Mouse (Mus musculus): ENCODE results near the gene Foxred1. TPM values are rescaled to one million over a fixed set of nuclear protein-coding genes. Genes with fewer than 3 reads are reported as not detected.
A peak's percentile ranks its signal among the peaks of the same experiment; 100 is the strongest.

The Foxred1 gene
- total RNA-seq, 4 experiments from 2014 or later, result 74.4 to 89.0 (median 78.8) TPM

- DNase-seq (ENCODE audit: low spot score), result no peak
These were observed 17.8 kb downstream of the Foxred1 start for GRCm38 (mm10) chr9:35192983-35193542.

DNA sequence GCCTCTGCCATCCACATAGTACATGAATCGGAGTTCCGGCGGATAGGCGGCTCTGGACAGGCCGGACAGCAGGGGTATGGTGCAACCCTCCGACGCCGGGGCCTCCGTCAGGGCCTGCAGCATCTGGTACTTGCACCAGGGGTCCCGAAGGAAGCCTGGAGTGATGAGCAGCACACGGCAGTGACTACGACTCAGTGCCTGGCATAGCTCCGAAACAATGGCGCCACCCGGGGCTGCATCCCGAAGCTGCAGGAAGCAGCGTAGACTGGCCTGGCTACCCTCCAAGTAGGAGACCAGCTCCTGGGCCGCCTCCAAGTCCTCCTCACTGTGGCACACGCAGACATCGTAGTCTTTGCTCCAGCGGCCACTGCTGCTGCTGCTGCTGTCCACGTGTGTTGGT lies 22.2 kb downstream of the Foxred1 start:
- no peak for DNase-seq (ENCODE audit: low spot score)

- no peak for DNase-seq (ENCODE audit: low spot score)
These were observed 23.4 kb downstream of the Foxred1 start for GRCm38 (mm10) chr9:35187351-35187903.

DNA sequence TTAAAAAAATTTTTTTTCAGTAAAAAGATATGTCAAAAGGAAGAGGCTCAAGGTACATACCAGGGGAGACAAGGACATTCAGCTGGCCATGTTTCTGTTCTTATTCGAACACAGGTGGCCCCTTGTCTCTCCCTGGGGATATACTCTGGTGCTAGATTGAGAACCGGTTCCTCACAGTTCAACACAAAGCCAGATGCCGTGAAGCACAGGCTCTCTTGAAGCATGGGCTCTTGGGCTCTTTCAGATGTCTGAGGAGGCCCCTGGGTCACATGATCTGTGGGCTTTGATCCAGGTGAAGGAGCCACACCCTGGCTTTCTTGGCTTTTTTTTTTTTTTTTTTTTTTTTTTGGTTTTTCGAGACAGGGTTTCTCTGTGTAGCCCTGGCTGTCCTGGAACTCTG lies 24.4 kb downstream of the Foxred1 start:
- DNase-seq (ENCODE audit: low spot score), result no peak

- DNase-seq (ENCODE audit: low spot score), result no peak
These were observed 27.5 kb downstream of the Foxred1 start for GRCm38 (mm10) chr9:35183359-35183758.

GRCm38 (mm10) chr9:35182832-35183231 lies 28.0 kb downstream of the Foxred1 start:
- DNase-seq (ENCODE audit: low spot score), result no peak

- DNase-seq (ENCODE audit: low spot score), result no peak
These were observed 34.7 kb downstream of the Foxred1 start for GRCm38 (mm10) chr9:35176124-35176659.

DNA sequence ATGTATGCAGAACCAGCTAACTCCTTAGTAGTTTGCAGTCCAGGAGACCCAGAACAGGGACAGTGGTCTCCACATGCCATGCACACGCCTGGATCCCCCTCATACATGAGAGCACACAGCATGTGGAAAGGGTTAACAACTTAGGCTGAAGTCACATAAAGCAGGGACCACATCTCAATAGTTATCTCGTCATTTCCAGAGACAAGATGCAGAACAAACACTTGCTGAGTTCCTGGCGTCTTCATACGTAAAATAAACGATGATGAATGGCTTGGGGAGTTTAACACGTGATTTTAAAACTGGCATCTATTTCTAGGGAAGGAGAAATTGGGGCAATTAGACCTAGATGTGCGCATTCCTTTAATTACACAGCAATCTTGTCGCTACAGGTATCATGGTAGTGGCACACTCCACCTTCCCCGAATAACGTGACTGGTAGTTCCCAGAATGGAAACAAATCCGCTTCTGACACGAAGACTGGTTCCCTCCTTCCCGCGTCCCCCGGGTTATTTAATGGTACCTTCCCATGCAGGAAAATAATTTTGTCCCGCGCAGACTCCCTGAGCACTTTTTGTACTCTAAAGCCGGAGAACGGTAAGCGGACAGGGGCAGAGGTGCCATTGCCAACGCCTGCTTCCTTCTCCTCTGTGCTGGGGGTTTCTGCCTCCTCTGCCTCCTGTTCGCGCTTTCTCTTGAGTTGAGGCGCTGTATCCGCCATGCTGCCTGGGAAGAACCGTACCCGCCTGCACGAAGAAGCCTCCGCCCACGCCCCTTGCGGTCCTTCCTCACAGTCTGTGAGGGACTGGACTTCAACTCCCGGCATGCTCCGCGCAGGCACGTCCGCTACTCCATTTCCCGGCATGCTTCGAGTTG lies 35.4 kb downstream of the Foxred1 start, which contains the start of gene Dcps:
Dcps (minus strand) TSS at position 811 of the 873 bp plus-strand sequence.
- DNase-seq (ENCODE audit: low spot score), result peak; percentile 93

DNA sequence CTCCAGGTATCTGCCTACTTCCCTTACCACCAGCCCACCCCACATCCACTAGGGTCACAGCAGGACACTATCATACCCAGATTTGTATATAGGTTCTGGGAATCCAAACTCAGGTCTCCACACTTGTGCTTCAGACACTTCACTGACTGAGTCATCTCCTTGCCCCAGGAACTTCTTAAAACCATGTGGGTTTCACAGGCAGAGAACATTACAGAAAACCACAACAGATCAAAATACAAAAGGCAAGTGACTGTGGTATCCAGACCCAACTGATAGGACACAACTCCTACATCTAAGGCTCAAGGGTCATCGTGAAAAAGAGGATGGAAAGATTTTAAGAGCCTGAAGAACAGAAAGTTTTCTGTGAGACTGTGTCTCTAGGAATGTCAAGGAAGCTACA lies 37.5 kb downstream of the Foxred1 start:
- DNase-seq (ENCODE audit: low spot score), result no peak

GRCm38 (mm10) chr9:35170071-35170470 lies 40.8 kb downstream of the Foxred1 start:
- no peak for DNase-seq (ENCODE audit: low spot score)

DNA sequence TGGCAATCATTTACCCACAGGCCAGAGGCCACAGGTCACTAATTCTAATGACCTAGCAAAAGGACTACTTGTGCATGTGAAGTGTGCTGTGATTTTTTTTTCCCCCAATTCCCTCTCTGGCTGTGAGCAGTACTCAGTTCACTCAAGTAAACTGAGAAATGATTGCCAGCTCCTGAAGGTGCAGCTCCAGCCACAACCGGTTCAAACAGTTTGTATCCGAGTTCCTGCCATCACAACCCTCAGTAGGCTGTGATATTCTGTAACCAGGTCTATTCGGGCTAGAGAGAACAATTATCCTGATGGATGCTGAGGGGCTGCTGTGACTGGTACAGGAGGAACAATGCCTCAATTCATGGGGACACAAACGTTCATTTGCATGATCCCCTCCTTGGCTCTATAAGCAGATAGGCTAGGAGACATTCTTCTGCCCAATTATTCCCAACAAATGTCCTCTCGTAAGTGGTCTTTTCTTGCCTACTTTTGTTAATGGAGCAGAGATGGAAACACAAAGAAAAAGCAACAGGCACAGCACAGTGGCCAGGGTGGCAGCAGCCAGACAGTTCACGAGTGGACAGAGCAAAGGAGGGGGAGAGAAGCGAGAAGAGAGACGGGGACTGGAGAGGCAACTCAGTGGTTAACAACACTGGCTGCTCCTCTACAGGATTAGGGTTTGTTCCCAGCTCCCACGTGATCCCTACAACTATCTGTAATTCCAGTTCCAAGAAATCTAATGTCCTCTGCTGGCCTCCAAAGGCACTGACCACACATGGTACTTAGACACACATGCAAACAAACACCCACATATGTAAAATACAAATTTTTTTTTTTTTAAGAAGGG lies 43.8 kb downstream of the Foxred1 start:
- DNase-seq (ENCODE audit: low spot score), result no peak

- peak; percentile 53 for DNase-seq (ENCODE audit: low spot score)
These were observed 44.6 kb downstream of the Foxred1 start for GRCm38 (mm10) chr9:35166144-35166797.

GRCm38 (mm10) chr9:35164142-35164874 lies 46.5 kb downstream of the Foxred1 start:
- DNase-seq (ENCODE audit: low spot score), result no peak

DNA sequence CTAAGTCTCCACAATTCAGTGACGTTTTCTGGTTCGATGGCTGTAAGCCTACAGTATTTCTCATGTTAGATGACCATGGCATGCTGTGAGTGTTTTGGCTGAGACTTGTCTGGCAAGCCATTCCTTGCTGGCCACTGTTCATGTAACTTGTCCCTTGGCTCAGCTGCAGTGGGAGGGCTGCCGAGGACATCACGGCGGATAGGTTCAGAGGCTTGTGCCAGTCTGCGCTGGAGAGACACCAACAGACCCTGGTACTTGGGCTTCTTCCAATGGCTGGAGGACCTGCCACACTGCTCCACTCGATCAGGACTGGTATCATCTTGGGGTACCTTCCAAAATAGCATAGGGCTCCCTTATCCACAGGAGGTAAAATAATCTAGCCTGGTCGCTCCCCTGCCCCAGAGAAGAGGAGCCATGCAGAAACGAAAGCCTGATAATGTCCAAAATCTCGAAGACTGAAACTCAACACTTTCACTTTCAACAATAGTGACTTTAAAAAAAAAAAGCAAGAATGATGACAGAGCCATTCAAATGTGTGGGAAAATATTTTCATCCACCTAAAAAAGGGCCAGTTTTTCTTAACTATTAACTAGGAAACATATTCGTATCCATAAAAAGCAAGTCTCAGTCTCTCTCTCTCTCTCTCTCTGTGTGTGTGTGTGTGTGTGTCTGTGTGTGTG lies 47.7 kb downstream of the Foxred1 start:
- DNase-seq (ENCODE audit: low spot score), result peak; percentile 81

DNA sequence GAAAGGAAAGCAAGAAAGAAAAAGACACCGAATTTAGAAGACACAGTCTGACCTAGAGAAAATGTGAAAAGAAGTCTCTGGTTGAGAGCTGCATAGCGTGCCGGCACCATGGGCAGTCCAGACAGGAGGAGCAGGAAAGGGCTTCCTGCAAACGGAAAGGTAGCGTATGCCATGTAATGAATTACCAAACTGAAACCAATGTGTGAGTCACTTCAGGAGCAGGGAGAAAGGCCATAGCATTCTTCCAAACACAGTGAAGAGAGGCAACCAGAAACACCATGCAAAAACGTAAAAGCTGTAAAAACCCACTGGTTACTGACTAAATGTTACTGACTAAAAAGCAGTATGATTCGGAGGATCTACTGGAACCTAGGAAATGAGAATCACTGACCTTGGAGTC lies 49.1 kb downstream of the Foxred1 start:
- DNase-seq (ENCODE audit: low spot score), result no peak

DNA sequence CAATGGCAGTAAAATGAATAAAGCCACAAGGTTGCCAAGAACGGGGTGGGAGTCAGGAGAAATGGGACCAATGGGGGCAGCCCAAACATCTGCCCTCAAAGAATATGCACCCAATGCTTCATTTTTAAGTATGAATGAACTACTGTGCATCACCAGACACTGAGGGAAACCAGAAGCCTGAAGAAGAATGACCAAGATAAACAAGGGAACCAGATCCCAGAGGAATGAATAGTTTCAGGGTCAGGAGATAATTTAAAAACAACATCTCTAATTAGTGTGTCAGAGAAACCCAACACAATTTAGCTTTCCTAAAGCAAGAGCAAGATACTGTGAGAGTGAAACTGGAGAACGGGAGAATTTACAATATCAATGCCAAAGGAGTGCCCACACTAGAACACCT lies 50.2 kb downstream of the Foxred1 start:
- DNase-seq (ENCODE audit: low spot score), result no peak

DNA sequence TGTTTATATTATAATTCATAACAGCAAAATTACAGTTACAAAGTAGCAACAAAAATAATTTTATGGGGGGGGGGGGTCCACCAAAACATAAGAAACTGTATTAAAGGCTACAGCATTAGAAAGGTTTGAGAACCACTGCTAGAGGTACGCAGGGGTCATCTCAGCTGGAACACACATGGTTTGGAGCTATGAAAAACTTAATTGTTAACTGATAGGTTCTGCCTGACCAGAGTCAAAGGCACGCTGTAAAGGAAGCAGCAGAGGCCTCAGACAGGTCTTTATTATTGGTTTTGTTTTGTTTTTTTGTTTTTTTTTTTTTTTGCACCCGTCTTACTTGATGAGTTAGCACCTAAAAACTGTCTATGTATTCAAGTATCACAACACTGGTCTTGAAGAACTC lies 52.4 kb downstream of the Foxred1 start:
- DNase-seq (ENCODE audit: low spot score), result no peak

GRCm38 (mm10) chr9:35156862-35157261 lies 54.0 kb downstream of the Foxred1 start:
- no peak for DNase-seq (ENCODE audit: low spot score)

GRCm38 (mm10) chr9:35156002-35156710 lies 54.7 kb downstream of the Foxred1 start:
- DNase-seq (ENCODE audit: low spot score), result peak; percentile 71

Measured in heart, adult 8-10 months (tissue).